Mouse (Mus musculus) cerebral cortex, adult 2 months (tissue): Measurements from ENCODE around the gene Lins1.

Source experiments
- WGBS: fragments of 180-500 bp; shearing (Covaris S2); methylation state at CpG from one replicate; pipeline ENCODE4 v1.1.7; 2018; 5-methylcytosine and 5-hydroxymethylcytosine counted together

Lins1 gene

GRCm38 (mm10) chr7:66733431-66733830 lies 43.7 kb downstream of the Lins1 start:
- WGBS: 96% methylated on average over 17 of the region's 17 CpGs

- 96% methylated on average over 11 of the region's 11 CpGs for WGBS
Measured at GRCm38 (mm10) chr7:66733882-66734281, 44.2 kb downstream of the Lins1 start.

GRCm38 (mm10) chr7:66734466-66734865 lies 44.8 kb downstream of the Lins1 start:
- WGBS: 96% methylated on average over 4 of the region's 4 CpGs

GRCm38 (mm10) chr7:66734993-66735392 lies 45.3 kb downstream of the Lins1 start:
- 90% methylated on average over 6 of the region's 6 CpGs for WGBS

GRCm38 (mm10) chr7:66737418-66737817 lies 47.7 kb downstream of the Lins1 start:
- WGBS: 89% methylated on average over 4 of the region's 4 CpGs

- 79% methylated on average over 5 of the region's 5 CpGs for WGBS
Measured at GRCm38 (mm10) chr7:66741008-66741407, 51.3 kb downstream of the Lins1 start.

GRCm38 (mm10) chr7:66741412-66741811 lies 51.7 kb downstream of the Lins1 start:
- 86% methylated on average over 8 of the region's 8 CpGs for WGBS

GRCm38 (mm10) chr7:66743377-66743781 lies 53.7 kb downstream of the Lins1 start, which contains the start of gene Cers3:
Gene Cers3, plus strand, starts transcription at chr7:66743504.
- 85% methylated on average over 9 of the region's 9 CpGs for WGBS

GRCm38 (mm10) chr7:66746972-66747371 lies 57.3 kb downstream of the Lins1 start:
- WGBS: 80% methylated on average over 7 of the region's 7 CpGs

GRCm38 (mm10) chr7:66749998-66750397 lies 60.3 kb downstream of the Lins1 start:
- WGBS: 80% methylated on average over 1 of the region's 1 CpGs

GRCm38 (mm10) chr7:66753816-66754215 lies 64.1 kb downstream of the Lins1 start:
- 89% methylated on average over 8 of the region's 8 CpGs for whole genome bisulfite sequencing

GRCm38 (mm10) chr7:66755611-66756010 lies 65.9 kb downstream of the Lins1 start:
- 84% methylated on average over 7 of the region's 7 CpGs for WGBS
